Mouse (Mus musculus) T-helper 1 cell (primary cell): Measurements from ENCODE around the gene Khdrbs1.
"Not testable (repeated sequence)": the region's sequence is repeated elsewhere in the genome, so short reads cannot be mapped to it uniquely, and the experiment has no call there.

Source experiments
- in situ Hi-C: fragments of 300-600 bp; cut with MboI, MseI; formaldehyde crosslinking; loops from one replicate; pipeline ENCODE4 v1.15.1; 2025; ENCODE audit warnings: high pct_unique_total_duplicates

The Khdrbs1 gene

GRCm38 (mm10) chr4:129746591-129746990 is 4.5 kb upstream of the Khdrbs1 start:
- in situ Hi-C loops = no loop called here

- in situ Hi-C loops = no loop called here
These were observed 4.0 kb upstream of the Khdrbs1 start for GRCm38 (mm10) chr4:129746106-129746505.

GRCm38 (mm10) chr4:129743494-129743893 is 1.4 kb upstream of the Khdrbs1 start:
- in situ Hi-C loops = loop anchor here (5.0 kb wide), 1 partner anchor 41 kb away; no protein-coding TSS in a partner anchor

- in situ Hi-C loops = loop anchor here (5.0 kb wide), 1 partner anchor 41 kb away; no protein-coding TSS in a partner anchor
These were observed 897 bp upstream of the Khdrbs1 start for GRCm38 (mm10) chr4:129743010-129743390.

- in situ Hi-C loops = loop anchor here (5.0 kb wide), 1 partner anchor 40 kb away; no protein-coding TSS in a partner anchor
These were observed 200 bp downstream of the Khdrbs1 start for GRCm38 (mm10) chr4:129741974-129742231.

DNA sequence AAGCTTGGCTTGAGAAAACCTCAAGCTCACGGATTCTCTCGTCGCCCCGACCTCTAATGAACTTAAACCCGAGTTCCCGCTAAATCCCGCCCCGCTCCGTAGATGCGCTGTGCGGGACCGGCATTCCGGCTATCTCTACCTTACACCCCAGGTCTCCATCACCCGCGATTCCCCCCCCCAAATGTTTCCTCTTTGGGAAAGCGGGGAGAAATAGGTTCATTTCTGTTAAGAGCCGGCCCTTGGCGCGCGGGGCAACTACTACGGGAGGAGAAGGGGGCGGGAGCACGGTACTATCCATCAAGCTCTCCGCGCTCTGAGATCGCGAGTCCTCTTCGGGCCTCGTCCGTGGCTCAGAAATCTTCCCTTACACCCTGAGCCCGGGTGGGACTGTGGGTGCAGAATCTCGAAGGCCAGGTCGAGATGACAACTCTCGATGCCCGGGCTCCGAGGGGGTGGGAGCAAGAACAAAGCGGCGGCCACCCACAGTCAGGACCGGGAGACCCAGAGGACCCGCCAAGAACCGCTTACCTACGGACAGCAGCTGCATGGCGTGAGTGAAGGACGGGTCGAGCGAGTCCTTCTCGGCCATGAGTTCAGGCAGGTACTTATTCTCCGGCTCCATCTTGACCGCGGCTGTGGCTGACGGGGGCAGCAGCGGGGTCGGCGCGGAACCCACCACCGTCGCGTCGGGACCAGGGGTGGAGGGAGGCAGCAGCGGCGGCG is 691 bp downstream of the Khdrbs1 start:
- in situ Hi-C loops = loop anchor here (5.0 kb wide), 1 partner anchor 39 kb away; no protein-coding TSS in a partner anchor

DNA sequence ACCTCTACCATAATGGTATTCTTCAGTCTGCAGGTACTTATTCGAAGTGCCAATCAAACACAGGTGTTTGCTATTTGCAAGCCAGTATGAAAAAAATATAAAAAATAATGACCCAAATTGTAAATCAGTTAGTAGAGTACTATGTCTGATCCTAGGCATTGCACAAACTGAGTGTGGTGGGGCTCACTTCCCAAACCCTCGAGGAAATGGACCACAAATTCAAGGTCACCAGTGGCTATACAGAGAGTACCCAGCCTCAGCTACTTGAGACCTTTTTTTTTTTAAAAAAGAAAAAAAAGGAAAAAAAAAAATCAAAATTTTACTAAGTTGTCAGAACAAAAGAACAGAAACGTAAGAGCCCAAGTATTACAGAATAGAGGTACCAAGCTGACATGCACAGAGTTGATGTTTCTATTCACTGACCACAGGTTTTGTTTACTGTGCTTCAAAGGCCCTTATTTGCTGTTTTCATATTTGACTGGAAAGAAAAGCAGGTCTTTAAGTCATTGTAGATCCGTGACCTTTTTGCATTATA is 2.9 kb downstream of the Khdrbs1 start:
- in situ Hi-C loops = no loop called here

DNA sequence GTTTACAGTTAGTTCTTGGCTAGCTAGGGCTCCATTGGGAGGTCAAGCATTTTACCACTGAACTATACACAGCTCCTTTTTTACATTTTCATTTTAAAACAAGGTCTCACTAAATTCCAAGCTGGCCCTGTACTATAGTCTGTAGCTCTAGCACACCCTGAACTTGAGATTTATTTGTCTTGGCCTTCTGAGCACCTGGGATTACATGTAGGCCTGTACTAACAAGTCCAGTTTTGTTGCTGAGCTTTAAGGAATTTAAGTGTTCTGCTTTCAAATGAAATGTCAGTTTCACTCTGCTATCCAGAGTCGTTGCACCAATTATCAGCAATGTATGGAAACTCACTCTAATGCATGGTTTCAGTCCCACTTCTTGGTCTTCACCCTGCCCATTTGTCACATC is 5.9 kb downstream of the Khdrbs1 start:
- in situ Hi-C loops = no loop called here

GRCm38 (mm10) chr4:129735485-129735884 is 6.6 kb downstream of the Khdrbs1 start:
- in situ Hi-C loops = not testable (repeated sequence)

GRCm38 (mm10) chr4:129731423-129731822 is 10.7 kb downstream of the Khdrbs1 start:
- in situ Hi-C loops = no loop called here

DNA sequence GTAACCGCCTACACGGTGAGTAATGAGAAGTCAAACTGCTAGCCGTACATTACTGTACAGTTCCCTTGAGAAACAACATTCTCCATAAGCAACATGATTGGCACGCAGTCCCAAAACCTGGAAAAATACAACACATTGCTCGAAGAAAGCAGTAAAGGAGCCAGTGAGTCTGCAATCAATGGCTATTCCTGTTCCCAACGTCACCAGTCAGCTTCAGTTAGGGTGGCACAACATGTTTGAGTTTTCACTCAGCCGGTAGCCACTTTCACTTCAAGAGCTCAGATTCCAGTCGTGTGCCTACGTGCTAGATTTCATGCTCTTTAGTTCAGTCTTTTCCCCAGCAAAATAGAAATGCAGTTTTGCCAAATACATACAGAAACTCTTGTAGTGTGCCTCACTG is 25.8 kb downstream of the Khdrbs1 start:
- in situ Hi-C loops = no loop called here

- in situ Hi-C loops = loop anchor here (10.0 kb wide), 1 partner anchor 65 kb away; no protein-coding TSS in a partner anchor
These were observed 32.5 kb downstream of the Khdrbs1 start for GRCm38 (mm10) chr4:129709486-129710129.

DNA sequence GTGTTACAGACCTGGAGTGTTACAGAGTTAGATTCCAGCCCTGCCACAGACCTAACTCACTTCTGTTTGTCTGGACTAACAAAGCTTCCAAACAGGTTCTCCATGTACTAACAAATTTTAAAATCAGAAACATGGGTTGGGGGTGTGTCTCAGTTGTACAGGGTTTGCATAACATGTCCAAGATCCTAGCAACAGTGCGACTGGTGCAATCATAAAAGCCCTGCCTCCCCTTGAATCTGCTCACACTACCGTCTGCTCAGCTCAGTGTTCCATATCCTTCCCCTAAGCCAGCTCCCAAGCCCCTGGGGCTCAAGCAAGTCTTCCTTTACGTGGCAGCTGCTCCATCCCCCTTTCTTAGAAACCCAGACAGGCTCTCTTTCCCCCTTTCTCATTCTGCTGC is 35.4 kb downstream of the Khdrbs1 start:
- in situ Hi-C loops = loop anchor here (10.0 kb wide), 1 partner anchor 68 kb away; no protein-coding TSS in a partner anchor

DNA sequence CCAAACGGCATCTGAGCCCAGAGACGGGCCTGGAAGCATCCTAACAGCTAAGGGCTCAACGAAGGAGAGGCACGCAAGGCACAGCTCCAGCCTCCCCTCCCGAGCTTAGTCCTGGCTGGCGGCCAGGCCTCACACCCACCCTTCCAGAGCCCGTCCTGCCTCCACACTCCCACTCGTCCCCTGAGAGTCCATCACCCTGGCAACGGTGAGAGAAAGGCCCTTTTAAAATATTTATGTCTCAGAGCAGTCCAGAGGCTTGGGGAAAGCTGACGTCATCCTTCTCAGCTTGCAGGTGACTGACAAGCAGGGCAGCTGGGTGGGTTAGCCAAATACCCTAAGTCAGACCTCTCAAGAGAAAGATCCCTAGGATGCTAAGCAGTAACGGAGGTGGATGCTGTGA is 39.6 kb downstream of the Khdrbs1 start:
- in situ Hi-C loops = loop anchor here (5.0 to 10.0 kb wide), 2 partner anchors 40 to 72 kb away; partner anchors contain the start of gene Khdrbs1

DNA sequence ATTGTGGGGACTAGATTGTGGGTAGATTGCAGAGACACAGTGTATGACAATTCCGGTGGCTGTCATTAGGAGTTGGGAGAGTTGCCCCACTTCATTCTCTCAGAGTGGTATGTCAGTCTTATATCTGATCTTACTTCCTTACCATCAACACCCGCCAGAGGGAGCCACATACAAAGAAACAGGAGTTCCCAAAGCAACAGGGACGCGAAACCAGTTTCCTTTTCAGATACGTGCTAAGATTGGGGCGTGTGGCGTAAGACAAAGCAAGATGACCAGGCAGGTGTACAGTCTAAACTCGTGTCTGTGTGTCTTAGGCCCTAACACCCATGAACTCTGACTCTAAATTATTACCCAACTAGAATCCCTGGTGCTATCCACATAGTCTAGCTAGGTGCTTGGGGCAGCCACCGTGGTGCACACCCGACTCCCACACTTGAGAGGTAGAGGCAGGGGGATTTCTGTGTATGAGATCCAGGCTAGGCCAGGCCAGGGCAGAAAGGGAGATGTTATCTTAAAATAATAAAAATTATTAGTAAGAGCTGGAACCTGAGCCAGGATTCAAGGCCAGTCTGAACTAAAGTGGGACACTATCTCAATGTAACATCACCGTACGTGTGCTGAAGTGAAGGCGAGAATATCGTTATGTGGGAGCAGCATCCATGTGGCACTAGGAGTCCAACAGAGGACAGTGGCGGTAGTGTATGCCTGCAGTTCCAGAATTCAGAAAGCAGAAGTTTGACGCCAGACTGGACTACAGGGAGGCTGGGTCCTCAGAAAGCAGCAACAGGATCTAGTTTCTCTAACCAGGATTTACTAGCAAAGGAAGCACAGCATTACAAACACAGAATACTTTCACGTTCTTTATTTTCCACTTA is 40.4 kb downstream of the Khdrbs1 start:
- in situ Hi-C loops = loop anchor here (5.0 to 10.0 kb wide), 2 partner anchors 41 to 73 kb away; partner anchors contain the start of gene Khdrbs1

GRCm38 (mm10) chr4:129700661-129701060 is 41.4 kb downstream of the Khdrbs1 start:
- in situ Hi-C loops = loop anchor here (5.0 to 10.0 kb wide), 2 partner anchors 42 to 74 kb away; partner anchors contain the start of gene Khdrbs1

GRCm38 (mm10) chr4:129700216-129700615 is 41.9 kb downstream of the Khdrbs1 start:
- in situ Hi-C loops = loop anchor here (5.0 to 10.0 kb wide), 2 partner anchors 42 to 75 kb away; partner anchors contain the start of gene Khdrbs1

DNA sequence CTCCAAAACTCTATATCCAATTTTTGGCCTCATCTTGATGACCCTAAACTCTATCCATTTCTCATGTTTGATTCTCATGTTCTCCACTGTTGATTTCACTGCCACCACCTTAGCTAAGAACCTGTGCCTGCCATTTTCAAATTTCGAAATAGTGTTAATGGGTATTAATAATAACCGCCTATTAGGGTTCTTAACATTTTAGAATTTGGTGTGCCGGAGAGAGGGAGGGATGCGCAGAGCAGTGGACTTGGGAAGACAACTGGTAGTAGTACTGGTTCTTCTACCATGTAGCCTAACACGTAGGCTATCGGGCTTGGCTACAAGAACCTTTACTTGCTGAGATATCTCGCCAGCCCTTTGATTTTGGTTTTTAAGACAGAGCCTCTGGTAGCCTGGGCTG is 44.9 kb downstream of the Khdrbs1 start:
- in situ Hi-C loops = no loop called here

GRCm38 (mm10) chr4:129696158-129696985 is 45.7 kb downstream of the Khdrbs1 start, which contains the start of gene Tmem39b:
Gene Tmem39b, minus strand, starts transcription at chr4:129696838.
- in situ Hi-C loops = no loop called here

DNA sequence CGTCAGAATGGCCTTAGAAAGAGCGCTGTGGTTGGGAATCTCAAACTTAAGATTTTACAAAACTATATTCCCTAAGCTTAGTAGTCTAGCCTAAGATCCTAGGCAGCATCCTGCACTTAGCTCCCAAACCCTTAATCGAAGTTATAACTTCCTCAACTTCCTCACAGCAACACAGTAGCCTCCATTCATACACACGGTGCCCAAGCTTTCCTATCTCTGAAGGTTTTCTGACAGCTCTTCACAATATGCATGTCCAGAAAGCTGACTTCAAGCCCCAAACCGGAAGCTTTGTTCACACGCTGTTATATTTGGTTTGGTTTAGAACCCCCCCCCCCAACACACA is 46.3 kb downstream of the Khdrbs1 start:
- in situ Hi-C loops = no loop called here

GRCm38 (mm10) chr4:129684531-129684930 is 57.6 kb downstream of the Khdrbs1 start:
- in situ Hi-C loops = no loop called here
